9 mouse cellular contexts compared by ENCODE assay signal in genomic region chr6:108835765-108836691, GRCm38 (mm10). TPM values are rescaled to one million over a fixed set of nuclear protein-coding genes. Genes with fewer than 3 reads are reported as not detected.
DNase-seq lines count a peak whose midpoint lies in the region; ATAC-seq and TF ChIP-seq lines count a peak whose summit lies in the region.
"Had no signal": no experiment of that assay in that cellular context is flagged by ENCODE, and none has a peak within 500 bp of the region (broad histone marks: within the 10 kb centered on the region; RNA-seq: fewer than 3 reads in every experiment).

No protein-coding gene starts in this region.

- no peaks in the 10 kb centered on the region for H3K9me3 ChIP-seq in heart, embryonic 11.5 days (replicated peaks; ENCODE audit: control insufficient read depth, low read length)
- H3K9me3 ChIP-seq: hindbrain, embryonic 15.5 days had no signal

- TF ChIP-seq POLR2A in thymus, adult 2 months (IDR thresholded peaks at IDR 0.05; ENCODE audit: control insufficient read depth, extremely low read depth, insufficient read depth, low read length, poor library complexity): peak; percentile 50

- no peak for ATAC-seq in heart, embryonic 11.5 days (replicated peaks; ENCODE audit: insufficient number of reproducible peaks, low FRiP score, low TSS enrichment)

- no peaks in the 10 kb centered on the region for H3K4me1 ChIP-seq in heart, embryonic 11.5 days (ENCODE audit: control insufficient read depth, insufficient read depth, low read length)
- peaks cover 31% of the 10 kb centered on the region for H3K4me1 ChIP-seq in thymus, adult 2 months (replicated peaks; ENCODE audit: control insufficient read depth, insufficient read depth, low read length)
- H3K4me1 ChIP-seq: hindbrain, embryonic 15.5 days had no signal

- 78% methylated on average over 16 of the region's 16 CpGs for WGBS in heart, embryonic 11.5 days (ENCODE audit: insufficient replicate concordance)
- 6% methylated on average over 16 of the region's 16 CpGs for WGBS in thymus, adult 2 months

- DNase-seq in heart, adult 8-10 months (ENCODE audit: low spot score): peak; percentile 39
- DNase-seq in heart, adult 9 months (ENCODE audit: low spot score in 2 of 2): peak; percentile 56 to 58
- DNase-seq in lung, postnatal 10 days: peak; percentile 68
- peak; percentile 74 for DNase-seq in thymus, adult 2 months
- no peak for DNase-seq in layer of hippocampus, postnatal 36 days
- no peak for DNase-seq in left cerebral cortex, postnatal 4 days
- DNase-seq in layer of hippocampus, adult 8-10 months (ENCODE audit: low spot score in 2 of 2): no peak

- H3K36me3 ChIP-seq in heart, embryonic 11.5 days (ENCODE audit: control insufficient read depth, insufficient read depth, low read length): peaks cover 3% of the 10 kb centered on the region; the same call in 1 of the 2 replicates
- peaks cover 43% of the 10 kb centered on the region for H3K36me3 ChIP-seq in thymus, adult 2 months (ENCODE audit: control insufficient read depth, insufficient read depth, low read length)

- intact Hi-C loops in left cerebral cortex, postnatal 4 days (cut with DNase I): no loop called here

- H3K27ac ChIP-seq in heart, embryonic 11.5 days (ENCODE audit: low read depth, low read length): no peak overlapping the region
- peak overlapping the region; percentile 99 for H3K27ac ChIP-seq in thymus, adult 2 months (ENCODE audit: control insufficient read depth, insufficient read depth, low read length)
- H3K27ac ChIP-seq: hindbrain, embryonic 15.5 days had no signal

- no peak overlapping the region for H3K9ac ChIP-seq in heart, embryonic 11.5 days (ENCODE audit: low read depth, low read length)
- H3K9ac ChIP-seq: hindbrain, embryonic 15.5 days had no signal

- no peak overlapping the region for H3K4me3 ChIP-seq in heart, embryonic 11.5 days (ENCODE audit: low read depth, low read length)
- peak overlapping the region; percentile 21 for H3K4me3 ChIP-seq in thymus, adult 2 months (ENCODE audit: control insufficient read depth, insufficient read depth, low read length)
- H3K4me3 ChIP-seq: hindbrain, embryonic 15.5 days had no signal

- H3K4me2 ChIP-seq in heart, embryonic 11.5 days: no peak overlapping the region
- H3K4me2 ChIP-seq: hindbrain, embryonic 15.5 days had no signal

- no peaks in the 10 kb centered on the region for H3K27me3 ChIP-seq in heart, embryonic 11.5 days (ENCODE audit: control insufficient read depth, insufficient read depth, low read length)
- H3K27me3 ChIP-seq in thymus, adult 2 months (ENCODE audit: control insufficient read depth, insufficient read depth, low read length): no peaks in the 10 kb centered on the region
- H3K27me3 ChIP-seq: hindbrain, embryonic 15.5 days had no signal

- 0 out of 2 replicates have a peak, but pooled peaks have one; percentile 22 for TF ChIP-seq CTCF in thymus, adult 2 months (IDR thresholded peaks at IDR 0.05; ENCODE audit: borderline replicate concordance, control insufficient read depth, extremely low read depth, insufficient read depth, low read length, poor library complexity)

RNA-seq across cellular contexts. Expression of gene Edem1, which starts 7.6 kb away (rescaled TPM):
- total RNA-seq in heart, adult 8-10 months (2022): 10 to 100 TPM in 2 of 4 experiments, 1 to 10 TPM in 2; 6.2 to 12.5 (median 9.0) TPM
- 18.6 and 19.4 TPM in 2 replicates for polyA plus RNA-seq in heart, embryonic 11.5 days (2014; fragmentation: Nextera tagmentation; extraction: Ambion mirVana)
- polyA plus RNA-seq in thymus, adult 2 months (2012; rRNA removed): 241 and 286 TPM in 2 replicates
- total RNA-seq in layer of hippocampus, postnatal 36 days (2021): 10 to 100 TPM; 16.9 to 18.6 TPM
- total RNA-seq in left cerebral cortex, postnatal 4 days (2021): 10 to 100 TPM; 40.0 to 48.9 TPM
- total RNA-seq in layer of hippocampus, adult 8-10 months (2022): 10 to 100 TPM; 18.2 to 34.0 (median 22.9) TPM

RNA-seq across cellular contexts. Expression of gene Arl8b, which starts 53.1 kb away (rescaled TPM):
- 100 to 1,000 TPM in 2 of 4 experiments, 10 to 100 TPM in 2; 91.8 to 102 (median 97.3) TPM for total RNA-seq in heart, adult 8-10 months (2022)
- polyA plus RNA-seq in heart, embryonic 11.5 days (2014; fragmentation: Nextera tagmentation; extraction: Ambion mirVana): 68.4 and 79.3 TPM in 2 replicates
- 22.1 and 22.3 TPM in 2 replicates for polyA plus RNA-seq in thymus, adult 2 months (2012; rRNA removed)
- 100 to 1,000 TPM; 215 to 216 TPM for total RNA-seq in layer of hippocampus, postnatal 36 days (2021)
- 100 to 1,000 TPM; 112 to 122 TPM for total RNA-seq in left cerebral cortex, postnatal 4 days (2021)
- 100 to 1,000 TPM; 196 to 256 (median 209) TPM for total RNA-seq in layer of hippocampus, adult 8-10 months (2022)

Comparison
In these comparisons a context has a peak if more than half of its experiments do, and no peak if none do; other contexts are left out.
1. DNase-seq: peak in heart, adult 8-10 months (single experiment), heart, adult 9 months (2 of 2), lung, postnatal 10 days (single experiment) and thymus, adult 2 months (single experiment); none in layer of hippocampus, postnatal 36 days (0 of 2), left cerebral cortex, postnatal 4 days (single experiment) and layer of hippocampus, adult 8-10 months (0 of 2).